Mouse (Mus musculus) liver, embryonic 12.5 days (tissue): ENCODE data around the gene Myo1f. TPM values are rescaled to one million over a fixed set of nuclear protein-coding genes. Genes with fewer than 3 reads are reported as not detected.
A peak's percentile ranks its signal among the peaks of the same experiment; 100 is the strongest.

Experiments used
- ATAC-seq: fragments of 200-750 bp; cut with Nextera tagmentation; 2 replicates; pipeline ENCODE4 v1.8.0; 2017; ENCODE audit warnings: moderate number of reproducible peaks, mild to moderate bottlenecking, moderate library complexity
- H3K27ac ChIP-seq: fragments of 300-500 bp; sonication (generic); 2 replicates; pipeline ENCODE4 v1.5.1; 2016; ENCODE audit warnings: mild to moderate bottlenecking
- H3K27me3 ChIP-seq: fragments of 300-500 bp; sonication (generic); replicated peaks from 2 replicates; pipeline ENCODE4 v1.6.1; 2016; ENCODE audit warnings: mild to moderate bottlenecking, moderate library complexity
- H3K36me3 ChIP-seq: fragments of 300-500 bp; sonication (generic); 2 replicates; pipeline ENCODE4 v1.6.1; 2016; ENCODE audit warnings: mild to moderate bottlenecking, moderate library complexity
- H3K4me1 ChIP-seq: fragments of 300-500 bp; sonication (generic); 2 replicates; pipeline ENCODE4 v1.6.1; 2016
- H3K4me2 ChIP-seq: fragments of 300-500 bp; sonication (generic); 2 replicates; pipeline ENCODE4 v1.6.1; 2016; ENCODE audit warnings: mild to moderate bottlenecking, moderate library complexity
- H3K4me3 ChIP-seq: fragments of 300-500 bp; sonication (generic); 2 replicates; pipeline ENCODE4 v1.5.1; 2016; ENCODE audit warnings: mild to moderate bottlenecking, moderate library complexity
- H3K9ac ChIP-seq: fragments of 300-500 bp; sonication (generic); 2 replicates; pipeline ENCODE4 v1.6.1; 2016; ENCODE audit warnings: mild to moderate bottlenecking, moderate library complexity
- H3K9me3 ChIP-seq: fragments of 300-500 bp; sonication (generic); replicated peaks from 2 replicates; pipeline ENCODE4 v1.6.1; 2016; ENCODE audit warnings: mild to moderate bottlenecking, moderate library complexity
- WGBS: fragments of 180-500 bp; shearing (Covaris S2); methylation state at CpG from one replicate; pipeline ENCODE4 v1.1.7; 2016; ENCODE audit not compliant: insufficient replicate concordance; 5-methylcytosine and 5-hydroxymethylcytosine counted together
- polyA plus RNA-seq: library from polyadenylated mRNA; unstranded; fragments of >200 nt; fragmentation: Nextera tagmentation; extraction: Ambion mirVana; gene quantifications from 2 replicates; pipeline ENCODE4 v1.2.1, GENCODE M21; 2016

The Myo1f gene
- polyA plus RNA-seq, 1 experiment from 2014 or later: 7.4 TPM

GRCm38 (mm10) chr17:33630171-33630895 is 74.8 kb downstream of the Myo1f start:
- Histone ChIP-seq H3K4me1 (peaks cover 30% of the 10 kb centered on the region), H3K4me2 (peak overlapping the region; percentile 87), H3K27me3 (no peaks in the 10 kb centered on the region), H3K27ac (peak overlapping the region; percentile 96), H3K36me3 (peaks cover 37% of the 10 kb centered on the region), H3K9ac (peak overlapping the region; percentile 82), H3K9me3 (no peaks in the 10 kb centered on the region), H3K4me3 (peak overlapping the region; percentile 72)
- no peak for ATAC-seq
- WGBS: 86% methylated on average over 13 of the region's 13 CpGs

- peaks cover 30% of the 10 kb centered on the region for H3K4me1 ChIP-seq
- H3K27me3 ChIP-seq: no peaks in the 10 kb centered on the region
- no peak for ATAC-seq
- H3K9ac ChIP-seq: no peak overlapping the region
- 93% methylated on average over 9 of the region's 9 CpGs for WGBS
- no peaks in the 10 kb centered on the region for H3K9me3 ChIP-seq
- H3K4me3 ChIP-seq: no peak overlapping the region
- H3K27ac ChIP-seq: no peak overlapping the region
- no peak overlapping the region for H3K4me2 ChIP-seq
- peaks cover 37% of the 10 kb centered on the region for H3K36me3 ChIP-seq
Measured at GRCm38 (mm10) chr17:33631236-33631635, 75.7 kb downstream of the Myo1f start.

GRCm38 (mm10) chr17:33631796-33632195 is 76.3 kb downstream of the Myo1f start:
- Histone ChIP-seq H3K36me3 (peaks cover 37% of the 10 kb centered on the region), H3K9ac (no peak overlapping the region), H3K27me3 (no peaks in the 10 kb centered on the region), H3K9me3 (no peaks in the 10 kb centered on the region), H3K4me2 (no peak overlapping the region), H3K4me3 (no peak overlapping the region), H3K27ac (no peak overlapping the region), H3K4me1 (peaks cover 30% of the 10 kb centered on the region)
- ATAC-seq: no peak
- WGBS: 85% methylated on average over 5 of the region's 5 CpGs

- Histone ChIP-seq H3K4me1 (peaks cover 30% of the 10 kb centered on the region), H3K27ac (no peak overlapping the region), H3K4me3 (no peak overlapping the region), H3K36me3 (peaks cover 23% of the 10 kb centered on the region), H3K9me3 (no peaks in the 10 kb centered on the region), H3K27me3 (no peaks in the 10 kb centered on the region), H3K9ac (no peak overlapping the region), H3K4me2 (no peak overlapping the region)
- WGBS: 90% methylated on average over 2 of the region's 2 CpGs
- ATAC-seq: no peak
Measured at GRCm38 (mm10) chr17:33637038-33637437, 81.5 kb downstream of the Myo1f start.

GRCm38 (mm10) chr17:33637516-33638276 is 82.2 kb downstream of the Myo1f start, which contains the start of gene Pram1:
Pram1 (plus strand) TSS chr17:33638056.
- Histone ChIP-seq H3K4me1 (peaks cover 30% of the 10 kb centered on the region), H3K27me3 (no peaks in the 10 kb centered on the region), H3K36me3 (peaks cover 24% of the 10 kb centered on the region), H3K9ac (no peak within 1 kb of the TSS), H3K4me3 (no peak within 1 kb of the TSS), H3K27ac (no peak within 1 kb of the TSS), H3K9me3 (no peaks in the 10 kb centered on the region), H3K4me2 (no peak within 1 kb of the TSS)
- 38% methylated on average over 4 of the region's 4 CpGs for WGBS
- ATAC-seq: no peak

- Histone ChIP-seq H3K36me3 (peaks cover 33% of the 10 kb centered on the region), H3K9ac (no peak overlapping the region), H3K27me3 (no peaks in the 10 kb centered on the region), H3K27ac (0 out of 2 replicates have a peak overlapping the region, but pooled peaks have one; percentile 6), H3K4me2 (no peak overlapping the region), H3K4me3 (no peak overlapping the region), H3K9me3 (no peaks in the 10 kb centered on the region), H3K4me1 (peaks cover 30% of the 10 kb centered on the region)
- peak; percentile 60 for ATAC-seq
- WGBS: 17% methylated on average over 6 of the region's 6 CpGs
Measured at GRCm38 (mm10) chr17:33639743-33640142, 84.2 kb downstream of the Myo1f start.

- H3K27ac ChIP-seq: no peak overlapping the region
- no peak for ATAC-seq
- WGBS: 90% methylated on average over 4 of the region's 4 CpGs
- H3K36me3 ChIP-seq: peaks cover 76% of the 10 kb centered on the region
- H3K4me3 ChIP-seq: no peak overlapping the region
- no peak overlapping the region for H3K4me2 ChIP-seq
- H3K4me1 ChIP-seq: peaks cover 26% of the 10 kb centered on the region
- no peak overlapping the region for H3K9ac ChIP-seq
- H3K9me3 ChIP-seq: no peaks in the 10 kb centered on the region
- H3K27me3 ChIP-seq: no peaks in the 10 kb centered on the region
Measured at GRCm38 (mm10) chr17:33644068-33644467, 88.6 kb downstream of the Myo1f start.

GRCm38 (mm10) chr17:33645073-33645472 is 89.6 kb downstream of the Myo1f start:
- H3K9ac ChIP-seq: no peak overlapping the region
- H3K4me2 ChIP-seq: no peak overlapping the region
- 83% methylated on average over 8 of the region's 8 CpGs for WGBS
- H3K27me3 ChIP-seq: no peaks in the 10 kb centered on the region
- no peak for ATAC-seq
- peaks cover 17% of the 10 kb centered on the region for H3K4me1 ChIP-seq
- no peaks in the 10 kb centered on the region for H3K9me3 ChIP-seq
- no peak overlapping the region for H3K27ac ChIP-seq
- peaks cover 86% of the 10 kb centered on the region for H3K36me3 ChIP-seq
- no peak overlapping the region for H3K4me3 ChIP-seq

- 95% methylated on average over 34 of the region's 34 CpGs for WGBS
- H3K4me2 ChIP-seq: no peak overlapping the region
- H3K9me3 ChIP-seq: no peaks in the 10 kb centered on the region
- ATAC-seq: peak; percentile 58
- H3K4me3 ChIP-seq: no peak overlapping the region
- no peak overlapping the region for H3K27ac ChIP-seq
- H3K9ac ChIP-seq: no peak overlapping the region
- H3K4me1 ChIP-seq: no peaks in the 10 kb centered on the region
- H3K36me3 ChIP-seq: peaks cover 99% of the 10 kb centered on the region
- no peaks in the 10 kb centered on the region for H3K27me3 ChIP-seq
Measured at GRCm38 (mm10) chr17:33649781-33650475, 94.4 kb downstream of the Myo1f start.

Other genes with a start within 250 kb of the Myo1f start
- 4.5 and 5.3 TPM in 2 replicates for gene Zfp81, start 196.8 kb upstream of the Myo1f start, polyA plus RNA-seq
- gene Zfp101, start 161.1 kb upstream of the Myo1f start, polyA plus RNA-seq: 9.1 TPM in 2 replicates
- not detected in 2 replicates for gene Actl9, start 122.8 kb upstream of the Myo1f start, polyA plus RNA-seq
- 12.3 and 13.7 TPM in 2 replicates for gene Adamts10, start 31.5 kb upstream of the Myo1f start, polyA plus RNA-seq
- 22.4 and 23.2 TPM in 2 replicates for gene Zfp414, start 73.4 kb downstream of the Myo1f start, polyA plus RNA-seq
- gene Pram1, start 82.3 kb downstream of the Myo1f start, polyA plus RNA-seq: 0.69 and 1.2 TPM in 2 replicates
- gene Hnrnpm, start 131.2 kb downstream of the Myo1f start, polyA plus RNA-seq: 222 and 242 TPM in 2 replicates
- 196 and 205 TPM in 2 replicates for gene March2, start 163.0 kb downstream of the Myo1f start, polyA plus RNA-seq
- gene Rab11b, start 204.8 kb downstream of the Myo1f start, polyA plus RNA-seq: 147 and 169 TPM in 2 replicates
- gene Angptl4, start 226.1 kb downstream of the Myo1f start, polyA plus RNA-seq: 17.3 and 21.0 TPM in 2 replicates